Mouse (Mus musculus) E14TG2a.4 (cell line): ENCODE measurements around the gene Rasgef1b.

Source experiments
- CTCF ChIP-seq: conservative IDR thresholded peaks from 2 replicates; pipeline ENCODE4 v1.5.1; 2014; ENCODE audit warnings: low read length
- NANOG ChIP-seq: IDR thresholded peaks from 2 replicates; pipeline ENCODE4 v1.6.1; 2014; ENCODE audit warnings: borderline replicate concordance, low read length, mixed read lengths
- POU5F1 ChIP-seq: IDR thresholded peaks from 2 replicates; pipeline ENCODE4 v1.6.1; 2014; ENCODE audit warnings: low read length, borderline replicate concordance

GRCm38 (mm10) chr5:99278364-99278763 is 450.5 kb downstream of the Rasgef1b start:
- TF ChIP-seq CTCF (no peak), NANOG (no peak), POU5F1 (no peak)
